Comparison of ENCODE assay signal across 7 mouse cellular contexts in the genomic region with DNA sequence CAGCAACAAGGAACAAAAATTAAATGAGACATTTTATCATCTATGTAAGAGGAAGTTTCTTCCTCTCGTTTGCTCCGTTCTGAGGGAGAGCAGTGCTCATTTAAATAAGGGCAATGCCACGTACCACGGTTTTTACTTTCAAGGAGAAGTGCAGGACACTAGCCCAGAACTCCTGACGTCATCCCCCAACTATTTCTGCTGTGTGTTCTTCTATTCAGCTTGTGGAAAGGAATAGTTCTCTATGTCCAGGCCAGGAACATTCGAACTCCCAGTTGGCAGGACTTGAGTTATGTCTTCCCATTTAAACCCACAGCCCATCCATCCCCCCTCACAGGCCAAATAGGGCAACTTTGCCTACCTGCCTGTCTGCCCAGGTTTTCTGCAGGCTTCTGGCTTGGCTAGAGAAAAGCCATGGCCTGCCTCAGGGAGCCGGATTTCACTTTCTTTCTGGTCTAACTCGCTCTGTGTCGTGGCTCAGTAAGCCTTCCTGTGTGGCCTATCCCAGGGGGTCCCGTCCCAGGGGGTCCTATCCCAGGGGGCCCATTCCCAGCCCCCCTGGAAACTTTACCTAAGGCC. TPM values are rescaled to one million over a fixed set of nuclear protein-coding genes. Genes with fewer than 3 reads are reported as not detected.
DNase-seq lines count a peak whose midpoint lies in the region; ATAC-seq and TF ChIP-seq lines count a peak whose summit lies in the region.

No protein-coding gene starts in this region.

- H3K36me3 ChIP-seq in C2C12 (ENCODE audit: control insufficient read depth, insufficient read depth), result no peaks in the 10 kb centered on the region
- H3K36me3 ChIP-seq in embryonic facial prominence, embryonic 14.5 days (ENCODE audit: control insufficient read depth, insufficient read depth, low read length), result no peaks in the 10 kb centered on the region; the same call in 1 of the 2 replicates
- no peaks in the 10 kb centered on the region; the same call in 1 of the 2 replicates for H3K36me3 ChIP-seq in heart, embryonic 14.5 days (ENCODE audit: control insufficient read depth, insufficient read depth, low read length)
- H3K36me3 ChIP-seq in kidney, embryonic 16.5 days (ENCODE audit: insufficient read depth, low read length), result no peaks in the 10 kb centered on the region
- no peaks in the 10 kb centered on the region for H3K36me3 ChIP-seq in stomach, embryonic 15.5 days

- no peak for TF ChIP-seq CTCF in C2C12 (IDR thresholded peaks at IDR 0.05; ENCODE audit: control insufficient read depth, insufficient read depth, insufficient read length)

- H3K4me2 ChIP-seq in embryonic facial prominence, embryonic 14.5 days (ENCODE audit: low read depth, low read length), result peak overlapping the region; percentile 91
- H3K4me2 ChIP-seq in heart, embryonic 14.5 days (ENCODE audit: low read length), result peak overlapping the region; percentile 86
- peak overlapping the region; percentile 82 for H3K4me2 ChIP-seq in kidney, embryonic 16.5 days (replicated peaks; ENCODE audit: low read depth, low read length)
- peak overlapping the region; percentile 90 for H3K4me2 ChIP-seq in stomach, embryonic 15.5 days

- H3K27me3 ChIP-seq in C2C12 (ENCODE audit: control insufficient read depth, insufficient read depth, insufficient read length), result no peaks in the 10 kb centered on the region
- no peaks in the 10 kb centered on the region for H3K27me3 ChIP-seq in embryonic facial prominence, embryonic 14.5 days (replicated peaks; ENCODE audit: control insufficient read depth, insufficient read depth, low read length)
- H3K27me3 ChIP-seq in heart, embryonic 14.5 days (ENCODE audit: control insufficient read depth, insufficient read depth, low read length), result no peaks in the 10 kb centered on the region
- H3K27me3 ChIP-seq in kidney, embryonic 16.5 days (ENCODE audit: insufficient read depth, low read length), result no peaks in the 10 kb centered on the region
- H3K27me3 ChIP-seq in stomach, embryonic 15.5 days (replicated peaks), result no peaks in the 10 kb centered on the region

- H3K9ac ChIP-seq in embryonic facial prominence, embryonic 14.5 days (ENCODE audit: low read depth, low read length), result peak overlapping the region; percentile 84
- peak overlapping the region; percentile 79 for H3K9ac ChIP-seq in heart, embryonic 14.5 days (ENCODE audit: low read length)
- H3K9ac ChIP-seq in kidney, embryonic 16.5 days (replicated peaks; ENCODE audit: low read length), result peak overlapping the region; percentile 81
- peak overlapping the region; percentile 54 for H3K9ac ChIP-seq in stomach, embryonic 15.5 days

- no peak; the same call in 1 of the 2 replicates for ATAC-seq in embryonic facial prominence, embryonic 14.5 days (ENCODE audit: low read depth)
- peak; percentile 59 for ATAC-seq in heart, embryonic 14.5 days (ENCODE audit: insufficient number of reproducible peaks, insufficient read depth, low FRiP score, low read depth)
- peak; percentile 18 for ATAC-seq in kidney, embryonic 16.5 days (ENCODE audit: low FRiP score, low TSS enrichment)
- peak; percentile 38 for ATAC-seq in megakaryocyte, adult 5-6 weeks (ENCODE audit: poor library complexity, severe bottlenecking)
- ATAC-seq in stomach, embryonic 15.5 days (ENCODE audit: insufficient read depth, low FRiP score, low read depth), result no peak

- H3K4me3 ChIP-seq in C2C12 (ENCODE audit: insufficient read depth, poor library complexity, severe bottlenecking), result peak overlapping the region; percentile 72
- H3K4me3 ChIP-seq in embryonic facial prominence, embryonic 14.5 days (ENCODE audit: low read depth, low read length), result peak overlapping the region; percentile 63
- peak overlapping the region; percentile 61 to 70 for H3K4me3 ChIP-seq in heart, embryonic 14.5 days (ENCODE audit: control insufficient read depth in 1 of 2, insufficient read depth in 1 of 2, low read depth in 1 of 2, low read length in 2 of 2)
- H3K4me3 ChIP-seq in kidney, embryonic 16.5 days (ENCODE audit: low read length), result peak overlapping the region; percentile 68
- peak overlapping the region; percentile 76 for H3K4me3 ChIP-seq in stomach, embryonic 15.5 days (replicated peaks)

- DNase-seq in NIH3T3 (ENCODE audit: low read depth), result peak; percentile 90
- DNase-seq in embryonic facial prominence, embryonic 14.5 days (ENCODE audit: low spot score), result peak; percentile 93

- H3ac ChIP-seq in C2C12 (ENCODE audit: control insufficient read depth, insufficient read length, low read depth), result peak overlapping the region; percentile 56

- H3K79me2 ChIP-seq in C2C12 (ENCODE audit: control insufficient read depth, insufficient read depth), result peaks cover 66% of the 10 kb centered on the region

- H3K9me3 ChIP-seq in embryonic facial prominence, embryonic 14.5 days (ENCODE audit: control insufficient read depth, low read length), result no peaks in the 10 kb centered on the region
- no peaks in the 10 kb centered on the region for H3K9me3 ChIP-seq in heart, embryonic 14.5 days (ENCODE audit: control insufficient read depth, low read length)
- H3K9me3 ChIP-seq in kidney, embryonic 16.5 days (ENCODE audit: low read length), result no peaks in the 10 kb centered on the region
- no peaks in the 10 kb centered on the region for H3K9me3 ChIP-seq in stomach, embryonic 15.5 days

- peaks cover 45% of the 10 kb centered on the region for H3K4me1 ChIP-seq in embryonic facial prominence, embryonic 14.5 days (ENCODE audit: control insufficient read depth, insufficient read depth, low read length)
- peaks cover 19 to 48% of the 10 kb centered on the region in 2 experiments for H3K4me1 ChIP-seq in heart, embryonic 14.5 days (ENCODE audit: control insufficient read depth in 2 of 2, insufficient read depth in 2 of 2, low read length in 2 of 2)
- peaks cover 47% of the 10 kb centered on the region for H3K4me1 ChIP-seq in kidney, embryonic 16.5 days (ENCODE audit: insufficient read depth, low read length)
- H3K4me1 ChIP-seq in stomach, embryonic 15.5 days, result peaks cover 43% of the 10 kb centered on the region

- 2% methylated on average over 10 of the region's 10 CpGs for WGBS in embryonic facial prominence, embryonic 14.5 days
- WGBS in heart, embryonic 14.5 days, result 5% methylated on average over 10 of the region's 10 CpGs
- 2% methylated on average over 10 of the region's 10 CpGs for WGBS in kidney, embryonic 16.5 days
- WGBS in stomach, embryonic 15.5 days, result 6% methylated on average over 10 of the region's 10 CpGs

- peak overlapping the region; percentile 97 for H3K27ac ChIP-seq in embryonic facial prominence, embryonic 14.5 days (replicated peaks; ENCODE audit: low read depth, low read length)
- H3K27ac ChIP-seq in heart, embryonic 14.5 days (replicated peaks in 1 of 2; ENCODE audit: control insufficient read depth in 1 of 2, insufficient read depth in 1 of 2, low read depth in 2 of 2, low read length in 2 of 2), result peak overlapping the region; percentile 94 to 95
- peak overlapping the region; percentile 95 for H3K27ac ChIP-seq in kidney, embryonic 16.5 days (ENCODE audit: low read length)
- H3K27ac ChIP-seq in stomach, embryonic 15.5 days, result peak overlapping the region; percentile 93

- H3K79me3 ChIP-seq in C2C12 (ENCODE audit: low read depth), result peaks cover 62% of the 10 kb centered on the region

TF ChIP-seq in C2C12, 6 proteins besides CTCF, POLR2A, EP300 and RAD21:
- TF ChIP-seq MYOG (IDR thresholded peaks at IDR 0.05; ENCODE audit: control insufficient read depth, extremely low read depth, insufficient read length) (no peak), MAX (IDR thresholded peaks at IDR 0.05) (peak; percentile 4), USF1 (IDR thresholded peaks at IDR 0.05; ENCODE audit: low read depth) (no peak)

RNA-seq across cellular contexts. Expression of a gene that starts 1.7 kb away (rescaled TPM):
- polyA plus RNA-seq in C2C12 (2012; fragmentation: generic; extraction: Trizol), result 42.1 TPM
- polyA plus RNA-seq in embryonic facial prominence, embryonic 14.5 days (2014; fragmentation: Nextera tagmentation; extraction: Ambion mirVana), result 157 and 162 TPM in 2 replicates
- 129 and 130 TPM in 2 replicates for polyA plus RNA-seq in heart, embryonic 14.5 days (2014; fragmentation: Nextera tagmentation; extraction: Ambion mirVana)
- polyA plus RNA-seq in kidney, embryonic 16.5 days (2015; fragmentation: Nextera tagmentation; extraction: Ambion mirVana), result 103 and 106 TPM in 2 replicates
- total RNA-seq in megakaryocyte, adult 5-6 weeks (2015), result 113 and 132 TPM in 2 replicates
- 94.7 and 111 TPM in 2 replicates for total RNA-seq in megakaryocyte, adult 5-6 weeks (2017)
- 109 and 116 TPM in 2 replicates for polyA plus RNA-seq in stomach, embryonic 15.5 days (2015; fragmentation: Nextera tagmentation; extraction: Ambion mirVana)

Comparison
In these comparisons a context has a peak if more than half of its experiments do, and no peak if none do; other contexts are left out.
1. ATAC-seq: peak in heart, embryonic 14.5 days (single experiment), kidney, embryonic 16.5 days (single experiment) and megakaryocyte, adult 5-6 weeks (single experiment); none in embryonic facial prominence, embryonic 14.5 days (single experiment) and stomach, embryonic 15.5 days (single experiment).
2. Peak in every context shown above with its lines, with median percentiles within 50 percentile points of each other: H3K4me3 ChIP-seq, H3K27ac ChIP-seq, H3K4me2 ChIP-seq and H3K9ac ChIP-seq.